ENCODE assay signal across 7 mouse cellular contexts in the genomic region with DNA sequence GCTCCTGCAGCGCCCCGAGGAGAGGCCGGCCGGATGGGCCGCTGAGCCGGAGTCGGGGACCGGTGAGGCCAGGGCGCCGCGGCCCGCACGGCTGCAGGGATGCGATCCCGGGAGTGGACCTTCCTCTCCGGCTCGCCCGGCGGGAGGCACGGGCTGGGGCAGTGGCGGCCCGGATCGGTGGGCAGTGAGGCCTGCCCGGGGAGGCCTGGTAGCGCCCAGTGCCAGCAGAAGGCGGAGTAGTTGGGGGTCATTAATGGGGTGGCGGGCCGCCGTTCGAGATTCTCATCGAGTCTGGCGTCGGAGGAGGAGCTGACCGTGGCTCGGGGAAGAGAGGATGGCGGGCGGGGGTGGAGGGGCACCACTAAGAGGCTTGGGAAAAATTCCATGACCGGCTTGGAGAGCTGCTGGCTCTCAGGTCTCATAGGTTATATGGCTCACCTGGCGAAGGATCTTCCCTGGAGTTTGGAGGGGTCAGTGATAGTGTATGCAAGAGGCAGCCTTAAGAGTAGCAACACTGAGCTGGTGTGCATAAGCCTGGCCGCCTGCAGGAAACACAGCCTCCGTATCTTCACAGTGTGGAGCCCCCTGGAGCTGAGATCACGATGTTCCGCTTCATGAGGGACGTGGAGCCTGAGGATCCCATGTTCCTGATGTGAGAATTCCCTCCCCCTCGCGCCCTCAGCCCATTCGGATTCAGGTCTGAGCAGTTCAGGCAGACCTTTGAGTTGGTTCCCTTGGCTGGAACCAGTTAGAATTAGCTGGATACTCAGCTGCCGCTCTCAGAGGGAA. TPM values are rescaled to one million over a fixed set of nuclear protein-coding genes. Genes with fewer than 3 reads are reported as not detected.
DNase-seq lines count a peak whose midpoint lies in the region; ATAC-seq and TF ChIP-seq lines count a peak whose summit lies in the region.

No protein-coding gene starts in this region.

- no peak for TF ChIP-seq POLR2A in lung, adult 2 months (IDR thresholded peaks at IDR 0.05; ENCODE audit: borderline replicate concordance, extremely low read depth, low read depth, low read length)

- H3K9me3 ChIP-seq in forebrain, embryonic 16.5 days (ENCODE audit: control insufficient read depth, low read length) = no peaks in the 10 kb centered on the region
- H3K9me3 ChIP-seq in kidney, postnatal 0 days (replicated peaks; ENCODE audit: low read length) = no peaks in the 10 kb centered on the region
- H3K9me3 ChIP-seq in stomach, embryonic 16.5 days (replicated peaks; ENCODE audit: control insufficient read depth, low read length) = no peaks in the 10 kb centered on the region; the same call in 1 of the 2 replicates

- H3K27ac ChIP-seq in forebrain, embryonic 16.5 days (ENCODE audit: low read length) = peak overlapping the region; percentile 96
- peak overlapping the region; percentile 99 for H3K27ac ChIP-seq in kidney, postnatal 0 days
- H3K27ac ChIP-seq in macrophage = peak overlapping the region; percentile 45
- peak overlapping the region; percentile 98 for H3K27ac ChIP-seq in stomach, embryonic 16.5 days (ENCODE audit: low read length)

- H3K4me3 ChIP-seq in lung, adult 2 months (replicated peaks; ENCODE audit: extremely low read depth, low read depth, low read length) = peak overlapping the region; percentile 84
- H3K4me3 ChIP-seq in forebrain, embryonic 16.5 days (replicated peaks; ENCODE audit: low read length) = peak overlapping the region; percentile 90
- peak overlapping the region; percentile 86 for H3K4me3 ChIP-seq in kidney, postnatal 0 days (replicated peaks; ENCODE audit: low read depth, low read length)
- peak overlapping the region; percentile 70 for H3K4me3 ChIP-seq in macrophage (ENCODE audit: inconsistent target)
- H3K4me3 ChIP-seq in stomach, embryonic 16.5 days (replicated peaks; ENCODE audit: low read length) = peak overlapping the region; percentile 96

- peak; percentile 35; the same call in 1 of the 2 replicates for TF ChIP-seq CTCF in lung, adult 2 months (IDR thresholded peaks at IDR 0.05; ENCODE audit: insufficient read depth, low read length)
- peak; percentile 58 for TF ChIP-seq CTCF in kidney, postnatal 0 days (IDR thresholded peaks at IDR 0.05; ENCODE audit: low read depth)

- no peaks in the 10 kb centered on the region for H3K27me3 ChIP-seq in forebrain, embryonic 16.5 days (replicated peaks; ENCODE audit: control insufficient read depth, insufficient read depth, low read length)
- H3K27me3 ChIP-seq in kidney, postnatal 0 days (ENCODE audit: insufficient read depth, low read length) = no peaks in the 10 kb centered on the region
- no peaks in the 10 kb centered on the region for H3K27me3 ChIP-seq in stomach, embryonic 16.5 days (ENCODE audit: control insufficient read depth, insufficient read depth, low read length)

- peak overlapping the region; percentile 74 for H3K4me2 ChIP-seq in forebrain, embryonic 16.5 days (ENCODE audit: low read length)
- peak overlapping the region; percentile 80 for H3K4me2 ChIP-seq in kidney, postnatal 0 days (ENCODE audit: low read length)
- H3K4me2 ChIP-seq in stomach, embryonic 16.5 days (ENCODE audit: low read depth, low read length) = peak overlapping the region; percentile 97

- peak; percentile 29 for ATAC-seq in forebrain, embryonic 16.5 days
- peak; percentile 16 for ATAC-seq in kidney, postnatal 0 days (replicated peaks; ENCODE audit: low FRiP score, low read depth)
- no peak; the same call in 1 of the 2 replicates for ATAC-seq in stomach, embryonic 16.5 days (ENCODE audit: insufficient read depth, low FRiP score)

- H3K9ac ChIP-seq in forebrain, embryonic 16.5 days (replicated peaks; ENCODE audit: low read depth, low read length) = peak overlapping the region; percentile 98
- H3K9ac ChIP-seq in kidney, postnatal 0 days (ENCODE audit: low read depth, low read length) = peak overlapping the region; percentile 95
- H3K9ac ChIP-seq in stomach, embryonic 16.5 days (ENCODE audit: low read length) = peak overlapping the region; percentile 98

- DNase-seq in lung, adult 2 months = no peak
- DNase-seq in lung, postnatal 25 days (ENCODE audit: low spot score) = no peak
- peak; percentile 78 for DNase-seq in brain, adult 2 months (ENCODE audit: low read depth, low spot score)
- peak; percentile 85 for DNase-seq in kidney, postnatal 0 days (ENCODE audit: low spot score)

- WGBS in lung, adult 2 months = 1% methylated on average over 48 of the region's 48 CpGs
- WGBS in forebrain, embryonic 16.5 days = 1% methylated on average over 47 of the region's 48 CpGs
- under 1% methylated on average over 48 of the region's 48 CpGs for WGBS in kidney, postnatal 0 days
- WGBS in macrophage (ENCODE audit: missing documents) = 2% methylated on average over 48 of the region's 48 CpGs
- WGBS in stomach, embryonic 16.5 days = under 1% methylated on average over 48 of the region's 48 CpGs

- peaks cover 17% of the 10 kb centered on the region for H3K79me2 ChIP-seq in macrophage (ENCODE audit: inconsistent target)

- peaks cover 4% of the 10 kb centered on the region; the same call in 1 of the 2 replicates for H3K4me1 ChIP-seq in lung, adult 2 months (ENCODE audit: control insufficient read depth, insufficient read depth, low read length)
- H3K4me1 ChIP-seq in forebrain, embryonic 16.5 days (replicated peaks; ENCODE audit: control insufficient read depth, insufficient read depth, low read length) = peaks cover 16% of the 10 kb centered on the region
- peaks cover 13% of the 10 kb centered on the region for H3K4me1 ChIP-seq in kidney, postnatal 0 days (replicated peaks; ENCODE audit: insufficient read depth, low read length)
- peaks cover 22% of the 10 kb centered on the region for H3K4me1 ChIP-seq in stomach, embryonic 16.5 days (ENCODE audit: control insufficient read depth, insufficient read depth, low read length)

- H3K36me3 ChIP-seq in forebrain, embryonic 16.5 days (ENCODE audit: control insufficient read depth, insufficient read depth) = peaks cover 26% of the 10 kb centered on the region
- H3K36me3 ChIP-seq in kidney, postnatal 0 days (ENCODE audit: insufficient read depth, low read length) = peaks cover 29% of the 10 kb centered on the region
- peaks cover 30% of the 10 kb centered on the region for H3K36me3 ChIP-seq in macrophage (ENCODE audit: inconsistent target)
- H3K36me3 ChIP-seq in stomach, embryonic 16.5 days (ENCODE audit: control insufficient read depth, insufficient read depth, low read length) = peaks cover 13% of the 10 kb centered on the region; the same call in 1 of the 2 replicates

RNA-seq across cellular contexts. Expression of a gene that starts 0.5 kb away (rescaled TPM):
- polyA plus RNA-seq in lung, adult 2 months (2012; rRNA removed) = 313 and 336 TPM in 2 replicates
- polyA plus RNA-seq in forebrain, embryonic 16.5 days (2015; fragmentation: Nextera tagmentation; extraction: Ambion mirVana) = 459 and 463 TPM in 2 replicates
- 348 and 352 TPM in 2 replicates for polyA plus RNA-seq in kidney, postnatal 0 days (2015; fragmentation: Nextera tagmentation; extraction: Ambion mirVana)
- 100 to 1,000 TPM in 3 of 26 experiments, 10 to 100 TPM in 23; 17.4 to 116 (median 64.8) TPM for total RNA-seq in macrophage (2018; cell fraction: chromatin; rRNA removed)
- 100 to 1,000 TPM; 202 to 285 (median 260) TPM for total RNA-seq in macrophage (2018; cell fraction: cytosol; rRNA removed)
- 100 to 1,000 TPM in 15 of 26 experiments, 10 to 100 TPM in 11; 48.2 to 153 (median 112) TPM for total RNA-seq in macrophage (2018; cell fraction: nucleus; rRNA removed)
- polyA plus RNA-seq in macrophage (2018) = 179 to 203 TPM (median 199 TPM) in 3 replicates
- 283 and 299 TPM in 2 replicates for polyA plus RNA-seq in stomach, embryonic 16.5 days (2015; fragmentation: Nextera tagmentation; extraction: Ambion mirVana)

RNA-seq across cellular contexts. Expression of a gene that starts 11.8 kb away (rescaled TPM):
- 1,982 and 2,310 TPM in 2 replicates for polyA plus RNA-seq in lung, adult 2 months (2012; rRNA removed)
- 666 and 701 TPM in 2 replicates for polyA plus RNA-seq in forebrain, embryonic 16.5 days (2015; fragmentation: Nextera tagmentation; extraction: Ambion mirVana)
- polyA plus RNA-seq in kidney, postnatal 0 days (2015; fragmentation: Nextera tagmentation; extraction: Ambion mirVana) = 359 and 399 TPM in 2 replicates
- 100 to 1,000 TPM in 24 of 26 experiments, 10 to 100 TPM in 2; 64.6 to 536 (median 324) TPM for total RNA-seq in macrophage (2018; cell fraction: chromatin; rRNA removed)
- total RNA-seq in macrophage (2018; cell fraction: cytosol; rRNA removed) = 1,000 to 10,000 TPM; 1,151 to 2,439 (median 1,695) TPM
- 1,000 to 10,000 TPM in 7 of 26 experiments, 100 to 1,000 TPM in 19; 360 to 1,431 (median 727) TPM for total RNA-seq in macrophage (2018; cell fraction: nucleus; rRNA removed)
- 540 to 1,227 TPM (median 1,212 TPM) in 3 replicates for polyA plus RNA-seq in macrophage (2018)
- polyA plus RNA-seq in stomach, embryonic 16.5 days (2015; fragmentation: Nextera tagmentation; extraction: Ambion mirVana) = 177 and 180 TPM in 2 replicates

RNA-seq across cellular contexts. Expression of a gene that starts 20.2 kb away (rescaled TPM):
- polyA plus RNA-seq in lung, adult 2 months (2012; rRNA removed) = 1.4 and 1.9 TPM in 2 replicates
- 1.7 and 2.9 TPM in 2 replicates for polyA plus RNA-seq in forebrain, embryonic 16.5 days (2015; fragmentation: Nextera tagmentation; extraction: Ambion mirVana)
- polyA plus RNA-seq in kidney, postnatal 0 days (2015; fragmentation: Nextera tagmentation; extraction: Ambion mirVana) = 2.5 and 2.9 TPM in 2 replicates
- total RNA-seq in macrophage (2018; cell fraction: chromatin; rRNA removed) = 10 to 100 TPM in 4 of 26 experiments, 1 to 10 TPM in 22; 1.3 to 20.8 (median 4.7) TPM
- total RNA-seq in macrophage (2018; cell fraction: cytosol; rRNA removed) = 1 to 10 TPM in 25 of 26 experiments, under 1 TPM in 1; 0.95 to 8.6 (median 2.9) TPM
- total RNA-seq in macrophage (2018; cell fraction: nucleus; rRNA removed) = 10 to 100 TPM in 15 of 26 experiments, 1 to 10 TPM in 11; 2.1 to 34.0 (median 11.5) TPM
- polyA plus RNA-seq in macrophage (2018) = 1.5 to 1.8 TPM (median 1.5 TPM) in 3 replicates
- 1.2 and 1.3 TPM in 2 replicates for polyA plus RNA-seq in stomach, embryonic 16.5 days (2015; fragmentation: Nextera tagmentation; extraction: Ambion mirVana)

RNA-seq across cellular contexts. Expression of a gene that starts 33.6 kb away (rescaled TPM):
- 178 and 213 TPM in 2 replicates for polyA plus RNA-seq in lung, adult 2 months (2012; rRNA removed)
- polyA plus RNA-seq in forebrain, embryonic 16.5 days (2015; fragmentation: Nextera tagmentation; extraction: Ambion mirVana) = 94.4 and 96.7 TPM in 2 replicates
- polyA plus RNA-seq in kidney, postnatal 0 days (2015; fragmentation: Nextera tagmentation; extraction: Ambion mirVana) = 153 and 157 TPM in 2 replicates
- 100 to 1,000 TPM in 1 of 26 experiments, 10 to 100 TPM in 25; 24.7 to 101 (median 50.8) TPM for total RNA-seq in macrophage (2018; cell fraction: chromatin; rRNA removed)
- 10 to 100 TPM; 33.2 to 68.8 (median 54.0) TPM for total RNA-seq in macrophage (2018; cell fraction: cytosol; rRNA removed)
- total RNA-seq in macrophage (2018; cell fraction: nucleus; rRNA removed) = 100 to 1,000 TPM in 2 of 26 experiments, 10 to 100 TPM in 24; 30.0 to 119 (median 56.0) TPM
- 42.8 to 68.7 TPM (median 51.4 TPM) in 3 replicates for polyA plus RNA-seq in macrophage (2018)
- polyA plus RNA-seq in stomach, embryonic 16.5 days (2015; fragmentation: Nextera tagmentation; extraction: Ambion mirVana) = 140 and 156 TPM in 2 replicates

RNA-seq across cellular contexts. Expression of a gene that starts 43.7 kb away (rescaled TPM):
- polyA plus RNA-seq in lung, adult 2 months (2012; rRNA removed) = 1.9 and 2.7 TPM in 2 replicates
- polyA plus RNA-seq in forebrain, embryonic 16.5 days (2015; fragmentation: Nextera tagmentation; extraction: Ambion mirVana) = 0.06 and 0.30 TPM in 2 replicates
- polyA plus RNA-seq in kidney, postnatal 0 days (2015; fragmentation: Nextera tagmentation; extraction: Ambion mirVana) = 0.24 and 0.28 TPM in 2 replicates
- total RNA-seq in macrophage (2018; cell fraction: chromatin; rRNA removed) = 10 to 100 TPM in 18 of 26 experiments, 1 to 10 TPM in 8; 2.5 to 44.4 (median 21.1) TPM
- total RNA-seq in macrophage (2018; cell fraction: cytosol; rRNA removed) = 100 to 1,000 TPM in 2 of 26 experiments, 10 to 100 TPM in 24; 45.5 to 121 (median 68.1) TPM
- 100 to 1,000 TPM in 11 of 26 experiments, 10 to 100 TPM in 15; 14.7 to 155 (median 90.6) TPM for total RNA-seq in macrophage (2018; cell fraction: nucleus; rRNA removed)
- polyA plus RNA-seq in macrophage (2018) = 49.3 to 211 TPM (median 83.5 TPM) in 3 replicates
- polyA plus RNA-seq in stomach, embryonic 16.5 days (2015; fragmentation: Nextera tagmentation; extraction: Ambion mirVana) = 0.46 TPM in 2 replicates

Comparison
In these comparisons a context has a peak if more than half of its experiments do, and no peak if none do; other contexts are left out.
1. DNase-seq: peak in brain, adult 2 months (single experiment) and kidney, postnatal 0 days (single experiment); none in lung, adult 2 months (single experiment) and lung, postnatal 25 days (single experiment).
2. H3K27ac ChIP-seq: peak in every context shown above with its lines; median percentile 99 in kidney, postnatal 0 days; 98 in stomach, embryonic 16.5 days; 96 in forebrain, embryonic 16.5 days; 45 in macrophage.
3. Peak in every context shown above with its lines, with median percentiles within 50 percentile points of each other: H3K4me3 ChIP-seq, H3K4me2 ChIP-seq and H3K9ac ChIP-seq.